Mouse (Mus musculus): ENCODE results near the gene 4922502D21Rik. TPM values are rescaled to one million over a fixed set of nuclear protein-coding genes. Genes with fewer than 3 reads are reported as not detected.
"Not testable (repeated sequence)": the region's sequence is repeated elsewhere in the genome, so short reads cannot be mapped to it uniquely, and the experiment has no call there.

Gene 4922502D21Rik
- 0.17 TPM in 1 of 2 replicates, not detected in the other for polyA plus RNA-seq (2015; fragmentation: Nextera tagmentation; extraction: Ambion mirVana)

GRCm38 (mm10) chr6:129331610-129332009, at the start of gene 4922502D21Rik:
4922502D21Rik (minus strand) TSS chr6:129331796.
- DNase-seq (ENCODE audit: low spot score) = no peak

- DNase-seq (ENCODE audit: low spot score) = no peak
Measured at GRCm38 (mm10) chr6:129380454-129380853, 48.9 kb upstream of the 4922502D21Rik start.

GRCm38 (mm10) chr6:129374937-129375471, 43.4 kb upstream of the 4922502D21Rik start:
- DNase-seq (ENCODE audit: low spot score) = no peak

- no peak for DNase-seq (ENCODE audit: low spot score)
Measured at GRCm38 (mm10) chr6:129369374-129370132, 38.0 kb upstream of the 4922502D21Rik start.

- peak; percentile 64 for DNase-seq (ENCODE audit: low spot score)
Measured at GRCm38 (mm10) chr6:129365959-129366359, 34.4 kb upstream of the 4922502D21Rik start.

GRCm38 (mm10) chr6:129363942-129364341, 32.3 kb upstream of the 4922502D21Rik start:
- DNase-seq (ENCODE audit: low spot score) = no peak

GRCm38 (mm10) chr6:129359515-129359914, 27.9 kb upstream of the 4922502D21Rik start:
- DNase-seq (ENCODE audit: low spot score) = no peak

GRCm38 (mm10) chr6:129356430-129356829, 24.8 kb upstream of the 4922502D21Rik start:
- DNase-seq (ENCODE audit: low spot score) = no peak

GRCm38 (mm10) chr6:129355774-129356173, 24.2 kb upstream of the 4922502D21Rik start:
- DNase-seq (ENCODE audit: low spot score) = no peak

GRCm38 (mm10) chr6:129351091-129351490, 19.5 kb upstream of the 4922502D21Rik start:
- DNase-seq (ENCODE audit: low spot score) = no peak

GRCm38 (mm10) chr6:129349524-129350352, 18.1 kb upstream of the 4922502D21Rik start:
- DNase-seq (ENCODE audit: low spot score) = peak; percentile 36

GRCm38 (mm10) chr6:129344408-129344807, 12.8 kb upstream of the 4922502D21Rik start:
- no peak for DNase-seq (ENCODE audit: low spot score)

- not testable (repeated sequence) for DNase-seq (ENCODE audit: low spot score)
Measured at GRCm38 (mm10) chr6:129342391-129342790, 10.8 kb upstream of the 4922502D21Rik start, which contains the start of gene Clec12a. Clec12a (plus strand) TSS chr6:129342691.

- no peak for DNase-seq (ENCODE audit: low spot score)
Measured at GRCm38 (mm10) chr6:129337751-129338150, 6.2 kb upstream of the 4922502D21Rik start.

- DNase-seq (ENCODE audit: low spot score) = peak; percentile 88
Measured at GRCm38 (mm10) chr6:129333674-129334078, 2.1 kb upstream of the 4922502D21Rik start.

GRCm38 (mm10) chr6:129326568-129327150, 4.9 kb downstream of the 4922502D21Rik start:
- DNase-seq (ENCODE audit: low spot score) = peak; percentile 20

GRCm38 (mm10) chr6:129326016-129326415, 5.6 kb downstream of the 4922502D21Rik start:
- peak; percentile 39 for DNase-seq (ENCODE audit: low spot score)

- DNase-seq (ENCODE audit: low spot score) = no peak
Measured at GRCm38 (mm10) chr6:129319331-129319730, 12.3 kb downstream of the 4922502D21Rik start.

GRCm38 (mm10) chr6:129318395-129318794, 13.2 kb downstream of the 4922502D21Rik start:
- DNase-seq (ENCODE audit: low spot score) = peak; percentile 53

GRCm38 (mm10) chr6:129316463-129316862, 15.1 kb downstream of the 4922502D21Rik start:
- DNase-seq (ENCODE audit: low spot score) = no peak

GRCm38 (mm10) chr6:129315698-129316097, 15.9 kb downstream of the 4922502D21Rik start:
- peak; percentile 19 for DNase-seq (ENCODE audit: low spot score)

Data from thymus, postnatal 0 days (tissue).